Mouse (Mus musculus) liver (tissue): ENCODE data around the gene Prl4a1.
"Not testable (repeated sequence)": the region's sequence is repeated elsewhere in the genome, so short reads cannot be mapped to it uniquely, and the experiment has no call there.

ENCODE experiments used
- DNase-seq: peaks from one replicate; pipeline ENCODE4 v3.0.0-alpha.2; 2020; ENCODE audit warnings: mixed read lengths

Prl4a1 gene

DNA sequence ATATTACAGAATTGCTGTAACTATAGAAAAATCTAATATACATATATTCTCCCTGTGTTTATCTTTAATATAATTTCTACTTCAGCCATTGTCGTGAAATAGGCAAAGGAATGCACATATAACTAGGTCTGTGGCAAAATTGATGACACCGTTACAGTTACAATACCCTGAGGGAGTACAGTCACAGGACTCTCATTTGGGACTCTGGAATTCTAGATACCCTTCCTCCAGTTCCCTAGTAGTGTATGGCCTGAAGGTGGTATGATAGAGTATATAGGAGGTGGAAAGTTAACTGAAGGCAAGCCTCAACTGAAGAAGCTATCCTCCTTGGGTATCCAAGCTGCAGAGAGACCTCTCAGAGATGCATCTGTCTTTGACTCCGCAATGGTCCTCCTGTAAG, at the start of gene Prl4a1:
Gene Prl4a1 (plus strand): TSS at position 301 of the 400 bp plus-strand sequence.
- no peak for DNase-seq

DNA sequence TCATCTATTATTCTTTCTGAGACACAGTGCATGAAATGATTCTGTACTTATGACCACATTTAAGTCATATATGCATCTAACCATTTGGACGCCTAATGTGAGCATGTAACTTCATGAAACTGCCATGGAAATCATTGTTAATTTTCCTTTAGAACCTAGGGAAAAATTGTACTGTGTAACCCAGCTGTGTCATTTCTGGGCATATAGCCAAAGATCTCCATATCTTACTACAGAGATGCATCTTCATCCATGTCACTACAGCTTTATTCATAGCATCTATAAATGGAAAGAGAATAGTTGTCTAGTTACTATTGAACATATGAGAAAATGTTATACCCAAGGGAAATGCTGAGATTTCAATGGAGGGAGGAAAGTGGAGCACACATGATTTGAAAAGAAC, 43.1 kb upstream of the Prl4a1 start:
- no peak for DNase-seq

GRCm38 (mm10) chr13:27974281-27974680, 41.7 kb upstream of the Prl4a1 start:
- not testable (repeated sequence) for DNase-seq

DNA sequence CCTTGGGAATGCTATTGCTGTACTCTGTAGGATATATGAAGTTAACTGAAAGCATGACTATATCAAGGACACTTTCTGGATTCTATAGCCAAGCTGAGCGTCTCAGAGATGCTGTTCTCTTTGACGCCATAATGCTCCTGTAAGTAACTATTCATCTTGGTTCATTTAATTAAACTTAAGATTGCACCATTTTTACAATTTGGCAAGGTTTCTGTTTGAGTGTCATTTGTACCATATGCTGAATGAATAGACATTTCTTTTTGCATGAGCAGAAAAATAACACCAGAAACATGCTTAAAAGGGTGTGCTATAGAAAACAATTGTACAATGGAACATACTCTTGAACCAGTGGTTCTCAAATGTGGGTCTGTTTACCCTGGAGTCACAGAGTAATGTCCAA, 38.4 kb upstream of the Prl4a1 start:
- DNase-seq, result no peak

- DNase-seq, result not testable (repeated sequence)
Observed at GRCm38 (mm10) chr13:27996557-27996956, 19.5 kb upstream of the Prl4a1 start.

GRCm38 (mm10) chr13:28029330-28029729, 13.3 kb downstream of the Prl4a1 start:
- DNase-seq, result no peak

- DNase-seq, result no peak
Observed at GRCm38 (mm10) chr13:28069315-28069714, 53.3 kb downstream of the Prl4a1 start.
